Mouse (Mus musculus) bone marrow macrophage, adult 2 months (primary cell): ENCODE measurements at regions not wholly inside any gene's neighbourhood (a gene's known extent, or its start where the extent isn't known, plus 50 kb on each side); places are given as distances from the start of the nearest gene placed in this dataset.

ENCODE experiments used
- CTCF ChIP-seq: IDR thresholded peaks from 2 replicates; pipeline ENCODE4 v1.5.1; 2012; ENCODE audit warnings: low read depth, mild to moderate bottlenecking, low read length, moderate library complexity
- POLR2A ChIP-seq: IDR thresholded peaks from 2 replicates; pipeline ENCODE4 v1.6.1; 2012; ENCODE audit warnings: mild to moderate bottlenecking, low read depth, low read length, borderline replicate concordance

- TF ChIP-seq CTCF (peak; percentile 27; the same call in 1 of the 2 replicates), POLR2A (no peak)
These were observed 87.8 kb upstream of the Tank start for GRCm38 (mm10) chr2:61490436-61491109.
